Mouse (Mus musculus): Measurements from ENCODE around the gene Gabbr1. TPM values are rescaled to one million over a fixed set of nuclear protein-coding genes. Genes with fewer than 3 reads are reported as not detected.

Gabbr1 gene
- polyA plus RNA-seq, 1 experiment = 6.1 TPM

DNA sequence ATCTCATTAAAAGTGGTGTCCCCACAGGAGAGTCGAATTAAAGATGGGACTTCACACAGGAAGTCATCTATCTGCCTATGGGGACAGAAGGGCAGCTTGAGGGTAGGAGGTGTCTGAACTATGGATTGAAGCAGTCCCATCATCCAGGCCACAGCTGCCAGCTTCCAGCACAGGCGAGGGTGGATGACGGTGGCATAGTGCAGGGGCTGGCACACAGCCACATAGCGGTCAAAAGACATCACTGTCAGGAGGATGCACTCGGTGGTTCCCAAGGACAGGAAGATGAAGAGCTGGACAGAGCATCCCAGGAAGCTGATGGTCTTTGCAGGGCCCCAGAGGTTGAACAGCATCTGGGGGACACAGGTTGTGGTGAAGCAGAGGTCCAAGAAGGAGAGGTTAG, 47.5 kb downstream of the Gabbr1 start:
- no peak for TF ChIP-seq MAX (IDR thresholded peaks at IDR 0.05)
- no peak for TF ChIP-seq MYOD1 (IDR thresholded peaks at IDR 0.05; ENCODE audit: control insufficient read depth, insufficient read length, low read depth)
- no peak for TF ChIP-seq CEBPB (IDR thresholded peaks at IDR 0.05; ENCODE audit: low read depth)
- no peak for TF ChIP-seq FOSL1 (IDR thresholded peaks at IDR 0.05; ENCODE audit: insufficient read depth, low read length, poor library complexity, severe bottlenecking)
- no peak for TF ChIP-seq USF1 (IDR thresholded peaks at IDR 0.05; ENCODE audit: low read depth)
- TF ChIP-seq CTCF (IDR thresholded peaks at IDR 0.05; ENCODE audit: control insufficient read depth, insufficient read depth, insufficient read length) = no peak
- no peak for TF ChIP-seq MYOG (IDR thresholded peaks at IDR 0.05; ENCODE audit: control insufficient read depth, extremely low read depth, insufficient read length)

DNA sequence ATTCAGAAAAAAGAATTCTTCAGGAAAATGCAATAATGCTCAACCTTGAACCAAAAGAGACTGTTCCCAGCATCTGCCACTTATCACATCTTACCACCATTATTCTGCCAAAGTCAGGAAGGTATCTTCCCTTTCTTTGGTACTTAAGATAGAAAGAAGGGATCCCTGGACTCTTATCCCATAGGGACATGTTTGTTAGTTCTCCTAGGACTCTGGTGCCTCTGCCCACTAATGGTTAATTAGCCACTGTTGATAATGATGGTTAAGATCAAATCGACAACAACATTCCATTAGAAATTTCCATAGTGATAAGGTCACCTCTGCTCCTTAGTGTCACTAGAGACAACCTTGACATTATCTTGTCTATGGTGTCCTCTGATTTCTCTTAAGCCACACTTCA, 52.4 kb downstream of the Gabbr1 start, which contains the start of gene Olfr91:
TSS of gene Olfr91 (minus strand) at position 101 of the 400 bp plus-strand sequence.
- Histone ChIP-seq H3K79me2 (ENCODE audit: control insufficient read depth, insufficient read depth) (no peaks in the 10 kb centered on the region), H3K36me3 (ENCODE audit: control insufficient read depth, insufficient read depth) (no peaks in the 10 kb centered on the region), H3K4me3 (ENCODE audit: insufficient read depth, poor library complexity, severe bottlenecking) (no peak within 1 kb of the TSS), H3K79me3 (ENCODE audit: low read depth) (no peaks in the 10 kb centered on the region), H3ac (ENCODE audit: control insufficient read depth, insufficient read length, low read depth) (no peak within 1 kb of the TSS), H3K27me3 (ENCODE audit: control insufficient read depth, insufficient read depth, insufficient read length) (no peaks in the 10 kb centered on the region)
- TF ChIP-seq CTCF (IDR thresholded peaks at IDR 0.05; ENCODE audit: control insufficient read depth, insufficient read depth, insufficient read length) = no peak

More for the DNA sequence above, 47.5 kb downstream of the Gabbr1 start:
- Histone ChIP-seq H3K36me3 (ENCODE audit: control insufficient read depth, insufficient read depth) (no peaks in the 10 kb centered on the region), H3K79me3 (ENCODE audit: low read depth) (no peaks in the 10 kb centered on the region), H3K4me3 (ENCODE audit: insufficient read depth, poor library complexity, severe bottlenecking) (no peak overlapping the region), H3K27me3 (ENCODE audit: control insufficient read depth, insufficient read depth, insufficient read length) (no peaks in the 10 kb centered on the region), H3ac (ENCODE audit: control insufficient read depth, insufficient read length, low read depth) (no peak overlapping the region), H3K79me2 (ENCODE audit: control insufficient read depth, insufficient read depth) (no peaks in the 10 kb centered on the region)

DNA sequence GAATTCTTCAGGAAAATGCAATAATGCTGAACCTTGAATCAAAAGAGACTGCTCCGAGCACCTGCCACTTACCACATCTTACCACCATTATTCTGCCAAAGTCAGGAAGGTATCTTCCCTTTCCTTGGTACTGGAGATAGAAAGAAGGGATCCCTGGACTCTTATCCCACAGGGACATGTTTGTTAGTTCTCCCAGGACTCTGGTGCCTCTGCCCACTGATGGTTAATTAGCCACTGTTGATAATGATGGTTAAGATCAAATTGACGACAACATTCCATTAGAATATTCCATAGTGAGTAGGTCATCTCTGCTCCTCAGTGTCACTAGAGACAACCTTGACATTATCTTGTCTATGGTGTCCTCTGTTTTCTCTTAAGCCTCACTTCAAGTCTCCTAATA, 74.2 kb downstream of the Gabbr1 start, which contains the start of gene Olfr92:
TSS of gene Olfr92 (minus strand) at position 101 of the 400 bp plus-strand sequence.
- H3K27me3 ChIP-seq (ENCODE audit: control insufficient read depth, insufficient read depth, insufficient read length) = no peaks in the 10 kb centered on the region

More for the DNA sequence above, 74.2 kb downstream of the Gabbr1 start, which contains the start of gene Olfr92:
- Histone ChIP-seq H3K79me2 (ENCODE audit: control insufficient read depth, insufficient read depth) (no peaks in the 10 kb centered on the region), H3K36me3 (ENCODE audit: control insufficient read depth, insufficient read depth) (no peaks in the 10 kb centered on the region), H3K4me3 (ENCODE audit: insufficient read depth, poor library complexity, severe bottlenecking) (no peak within 1 kb of the TSS), H3K79me3 (ENCODE audit: low read depth) (no peaks in the 10 kb centered on the region), H3ac (ENCODE audit: control insufficient read depth, insufficient read length, low read depth) (no peak within 1 kb of the TSS)
- TF ChIP-seq CTCF (IDR thresholded peaks at IDR 0.05; ENCODE audit: control insufficient read depth, insufficient read depth, insufficient read length) (no peak), CEBPB (IDR thresholded peaks at IDR 0.05; ENCODE audit: low read depth) (no peak), MAX (IDR thresholded peaks at IDR 0.05) (no peak), MYOD1 (IDR thresholded peaks at IDR 0.05; ENCODE audit: control insufficient read depth, insufficient read length, low read depth) (no peak), FOSL1 (IDR thresholded peaks at IDR 0.05; ENCODE audit: insufficient read depth, low read length, poor library complexity, severe bottlenecking) (no peak), MYOG (IDR thresholded peaks at IDR 0.05; ENCODE audit: control insufficient read depth, extremely low read depth, insufficient read length) (no peak)

Other genes with a start within 250 kb of the Gabbr1 start
- not detected for gene H2-M10.6, start 233.8 kb upstream of the Gabbr1 start, polyA plus RNA-seq (2012; fragmentation: generic; extraction: Trizol)
- gene Trim26, start 208.8 kb upstream of the Gabbr1 start, polyA plus RNA-seq (2012; fragmentation: generic; extraction: Trizol) = 15.0 TPM
- 0.04 TPM for gene Trim15, start 178.8 kb upstream of the Gabbr1 start, polyA plus RNA-seq (2012; fragmentation: generic; extraction: Trizol)
- gene Trim10, start 176.4 kb upstream of the Gabbr1 start, polyA plus RNA-seq (2012; fragmentation: generic; extraction: Trizol) = not detected
- not detected for gene Trim40, start 155.8 kb upstream of the Gabbr1 start, polyA plus RNA-seq (2012; fragmentation: generic; extraction: Trizol)
- gene Trim31, start 147.8 kb upstream of the Gabbr1 start, polyA plus RNA-seq (2012; fragmentation: generic; extraction: Trizol) = not detected
- gene Rnf39, start 103.0 kb upstream of the Gabbr1 start, polyA plus RNA-seq (2012; fragmentation: generic; extraction: Trizol) = 0.02 TPM
- gene Ppp1r11, start 94.2 kb upstream of the Gabbr1 start, polyA plus RNA-seq (2012; fragmentation: generic; extraction: Trizol) = 181 TPM
- 93.2 TPM for gene Znrd1, start 87.4 kb upstream of the Gabbr1 start, polyA plus RNA-seq (2012; fragmentation: generic; extraction: Trizol)
- 3.2 TPM for gene Znrd1as, start 87.4 kb upstream of the Gabbr1 start, polyA plus RNA-seq (2012; fragmentation: generic; extraction: Trizol)
- gene 2410137M14Rik, start 64.7 kb upstream of the Gabbr1 start, polyA plus RNA-seq (2012; fragmentation: generic; extraction: Trizol) = not detected
- gene H2-M5, start 56.4 kb upstream of the Gabbr1 start, polyA plus RNA-seq (2012; fragmentation: generic; extraction: Trizol) = 0.06 TPM
- gene Zfp57, start 44.8 kb upstream of the Gabbr1 start, polyA plus RNA-seq (2012; fragmentation: generic; extraction: Trizol) = 11.6 TPM
- 0.02 TPM for gene Mog, start 22.6 kb upstream of the Gabbr1 start, polyA plus RNA-seq (2012; fragmentation: generic; extraction: Trizol)
- gene Olfr90, start 42.5 kb downstream of the Gabbr1 start, polyA plus RNA-seq (2012; fragmentation: generic; extraction: Trizol) = not detected
- not detected for gene Olfr91, start 52.3 kb downstream of the Gabbr1 start, polyA plus RNA-seq (2012; fragmentation: generic; extraction: Trizol)
- not detected for gene Olfr92, start 74.1 kb downstream of the Gabbr1 start, polyA plus RNA-seq (2012; fragmentation: generic; extraction: Trizol)
- not detected for gene Olfr93, start 115.5 kb downstream of the Gabbr1 start, polyA plus RNA-seq (2012; fragmentation: generic; extraction: Trizol)
- not detected for gene Ubd, start 147.9 kb downstream of the Gabbr1 start, polyA plus RNA-seq (2012; fragmentation: generic; extraction: Trizol)
- not detected for gene Olfr94, start 155.0 kb downstream of the Gabbr1 start, polyA plus RNA-seq (2012; fragmentation: generic; extraction: Trizol)
- not detected for gene Olfr95, start 167.2 kb downstream of the Gabbr1 start, polyA plus RNA-seq (2012; fragmentation: generic; extraction: Trizol)
- not detected for gene Olfr96, start 174.2 kb downstream of the Gabbr1 start, polyA plus RNA-seq (2012; fragmentation: generic; extraction: Trizol)
- not detected for gene Olfr97, start 191.4 kb downstream of the Gabbr1 start, polyA plus RNA-seq (2012; fragmentation: generic; extraction: Trizol)
- gene Olfr98, start 217.8 kb downstream of the Gabbr1 start, polyA plus RNA-seq (2012; fragmentation: generic; extraction: Trizol) = not detected
- 2.0 TPM for gene H2-M3, start 224.3 kb downstream of the Gabbr1 start, polyA plus RNA-seq (2012; fragmentation: generic; extraction: Trizol)
- not detected for gene Olfr99, start 237.5 kb downstream of the Gabbr1 start, polyA plus RNA-seq (2012; fragmentation: generic; extraction: Trizol)